Mouse (Mus musculus) stomach, embryonic 15.5 days (tissue): ENCODE data around the gene Itfg1. TPM values are rescaled to one million over a fixed set of nuclear protein-coding genes. Genes with fewer than 3 reads are reported as not detected.
A peak's percentile ranks its signal among the peaks of the same experiment; 100 is the strongest.

Source experiments
- ATAC-seq: fragments of 200-750 bp; cut with Nextera tagmentation; 2 replicates; pipeline ENCODE4 v1.8.0; 2017; ENCODE audit warnings: low read depth, moderate number of reproducible peaks, moderate TSS enrichment; ENCODE audit not compliant: insufficient read depth, low FRiP score
- H3K27ac ChIP-seq: fragments of 300-500 bp; sonication (generic); 2 replicates; pipeline ENCODE4 v1.5.1; 2015; ENCODE audit warnings: mild to moderate bottlenecking, inconsistent platforms
- H3K27me3 ChIP-seq: fragments of 300-500 bp; sonication (generic); replicated peaks from 2 replicates; pipeline ENCODE4 v1.6.1; 2015; ENCODE audit warnings: inconsistent platforms
- H3K36me3 ChIP-seq: fragments of 300-500 bp; sonication (generic); 2 replicates; pipeline ENCODE4 v1.6.1; 2015; ENCODE audit warnings: inconsistent platforms
- H3K4me1 ChIP-seq: fragments of 300-500 bp; sonication (generic); 2 replicates; pipeline ENCODE4 v1.6.1; 2015; ENCODE audit warnings: inconsistent platforms
- H3K4me2 ChIP-seq: fragments of 300-500 bp; sonication (generic); 2 replicates; pipeline ENCODE4 v1.6.1; 2015; ENCODE audit warnings: mild to moderate bottlenecking, inconsistent platforms
- H3K4me3 ChIP-seq: fragments of 300-500 bp; sonication (generic); replicated peaks from 2 replicates; pipeline ENCODE4 v1.5.1; 2015; ENCODE audit warnings: inconsistent platforms
- H3K9ac ChIP-seq: fragments of 300-500 bp; sonication (generic); 2 replicates; pipeline ENCODE4 v1.6.1; 2015; ENCODE audit warnings: inconsistent platforms
- H3K9me3 ChIP-seq: fragments of 300-500 bp; sonication (generic); 2 replicates; pipeline ENCODE4 v1.6.1; 2016; ENCODE audit warnings: inconsistent platforms
- WGBS: fragments of 180-500 bp; shearing (Covaris S2); methylation state at CpG from one replicate; pipeline ENCODE4 v1.1.7; 2015; 5-methylcytosine and 5-hydroxymethylcytosine counted together
- microRNA-seq: library from miRNA; unstranded; fragments of <30 nt; microRNA quantifications from one replicate; pipeline ENCODE4, GENCODE M21; 2016
- polyA plus RNA-seq: library from polyadenylated mRNA; unstranded; fragments of >200 nt; fragmentation: Nextera tagmentation; extraction: Ambion mirVana; gene quantifications from 2 replicates; pipeline ENCODE4 v1.2.1, GENCODE M21; 2015

Gene Itfg1
- polyA plus RNA-seq, 1 experiment from 2014 or later = 66.6 TPM

DNA sequence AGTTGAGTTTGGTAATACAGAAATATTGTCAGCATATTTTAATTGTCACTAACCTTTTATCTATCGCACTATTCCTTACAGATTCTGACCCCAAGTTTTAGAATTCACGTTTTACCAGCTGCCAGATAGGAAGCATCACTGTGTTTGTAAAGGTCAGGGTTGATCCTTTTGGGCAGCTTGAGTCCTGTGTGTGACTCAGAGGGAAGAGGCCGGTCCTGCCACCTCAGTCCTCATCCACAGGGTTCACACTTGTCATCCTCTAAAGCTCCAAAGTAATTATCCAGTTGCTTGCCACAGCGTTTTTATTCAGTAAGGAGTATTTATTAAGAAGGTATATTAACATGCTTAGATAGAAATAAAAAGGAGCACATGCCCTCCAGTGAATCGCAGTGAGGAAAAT, 123.5 kb downstream of the Itfg1 start:
- no peaks in the 10 kb centered on the region for H3K36me3 ChIP-seq
- H3K9me3 ChIP-seq = no peaks in the 10 kb centered on the region
- ATAC-seq = no peak
- H3K27ac ChIP-seq = no peak overlapping the region
- no peak overlapping the region for H3K4me3 ChIP-seq
- no peak overlapping the region for H3K4me2 ChIP-seq
- H3K9ac ChIP-seq = no peak overlapping the region
- H3K27me3 ChIP-seq = no peaks in the 10 kb centered on the region
- WGBS = 73% methylated on average over 5 of the region's 5 CpGs
- H3K4me1 ChIP-seq = no peaks in the 10 kb centered on the region

DNA sequence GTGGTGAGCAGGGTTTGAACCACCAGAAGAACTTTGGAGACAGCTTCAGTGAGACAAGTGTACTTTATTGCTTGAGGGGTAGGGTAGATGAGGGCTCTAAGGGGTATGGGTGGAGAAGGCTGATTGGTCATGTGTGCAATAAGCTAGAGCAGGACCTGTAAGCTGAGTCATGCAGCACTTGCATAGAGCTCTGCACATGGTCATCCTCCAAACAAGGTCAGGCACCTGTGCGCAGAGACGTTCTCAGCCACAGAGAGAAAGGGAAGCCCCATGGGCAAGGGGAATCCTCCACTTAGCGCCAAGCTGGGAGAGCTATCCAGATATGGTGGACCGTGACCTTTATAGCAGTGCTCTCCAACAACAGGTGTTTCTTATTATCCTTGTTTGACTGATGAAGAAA, 124.0 kb downstream of the Itfg1 start:
- ATAC-seq = no peak
- no peak overlapping the region for H3K4me2 ChIP-seq
- H3K4me1 ChIP-seq = no peaks in the 10 kb centered on the region
- no peaks in the 10 kb centered on the region for H3K27me3 ChIP-seq
- no peak overlapping the region for H3K9ac ChIP-seq
- H3K4me3 ChIP-seq = no peak overlapping the region
- 80% methylated on average over 4 of the region's 4 CpGs for WGBS
- H3K27ac ChIP-seq = no peak overlapping the region
- H3K9me3 ChIP-seq = no peaks in the 10 kb centered on the region
- no peaks in the 10 kb centered on the region for H3K36me3 ChIP-seq

GRCm38 (mm10) chr8:85706988-85707387, 133.7 kb downstream of the Itfg1 start:
- no peaks in the 10 kb centered on the region for H3K9me3 ChIP-seq
- H3K9ac ChIP-seq = no peak overlapping the region
- H3K4me3 ChIP-seq = no peak overlapping the region
- H3K4me2 ChIP-seq = no peak overlapping the region
- ATAC-seq = no peak
- no peaks in the 10 kb centered on the region for H3K4me1 ChIP-seq
- no peaks in the 10 kb centered on the region for H3K36me3 ChIP-seq
- H3K27me3 ChIP-seq = 0 out of 2 replicates have a peak, but pooled peaks cover 2% of the 10 kb centered on the region
- no peak overlapping the region for H3K27ac ChIP-seq
- 70% methylated on average over 2 of the region's 2 CpGs for WGBS

DNA sequence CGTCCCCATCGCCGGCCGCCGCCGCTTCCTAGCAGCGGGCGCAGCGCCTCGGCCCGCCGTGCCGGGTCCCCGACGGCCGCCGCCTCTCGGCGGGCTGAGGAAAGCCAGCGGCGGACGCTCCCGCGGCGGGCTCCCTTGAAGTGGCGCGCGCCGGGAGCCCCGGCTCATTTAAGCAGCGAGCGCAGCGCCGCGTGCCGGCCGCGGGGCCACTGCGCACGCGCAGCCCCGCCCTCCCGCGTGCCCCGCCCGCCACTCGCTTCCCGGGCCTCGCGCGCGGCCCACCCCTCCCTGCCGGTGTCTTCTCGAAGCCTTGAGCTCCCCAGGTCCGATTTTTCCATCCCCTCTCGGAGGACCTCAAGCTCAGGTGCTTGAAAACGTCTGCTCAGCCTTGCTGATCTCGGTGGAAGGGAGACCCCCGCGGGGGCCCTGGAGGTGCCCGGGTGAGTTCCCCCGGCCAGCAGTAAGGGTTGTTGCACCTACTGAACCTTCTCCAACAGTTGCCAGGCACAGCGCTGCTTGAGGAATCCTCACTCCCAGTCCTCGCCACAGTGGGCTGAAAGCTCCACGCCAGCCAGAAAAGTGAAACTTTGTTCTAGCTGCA, 139.9 kb downstream of the Itfg1 start, which contains the start of gene Neto2:
Gene Neto2, minus strand, starts transcription at position 174 of the 601 bp plus-strand sequence.
- H3K9ac ChIP-seq = peak within 1 kb of the TSS; percentile 65
- 7% methylated on average over 37 of the region's 65 CpGs for WGBS
- peak within 1 kb of the TSS; percentile 69 for H3K4me3 ChIP-seq
- 0 out of 2 replicates have a peak, but pooled peaks cover 3% of the 10 kb centered on the region for H3K27me3 ChIP-seq
- no peaks in the 10 kb centered on the region for H3K9me3 ChIP-seq
- H3K36me3 ChIP-seq = no peaks in the 10 kb centered on the region
- H3K4me2 ChIP-seq = peak within 1 kb of the TSS; percentile 99
- H3K27ac ChIP-seq = peak within 1 kb of the TSS; percentile 77
- peak; percentile 90 for ATAC-seq
- peaks cover 6% of the 10 kb centered on the region for H3K4me1 ChIP-seq

- WGBS = under 1% methylated on average over 83 of the region's 84 CpGs
- Histone ChIP-seq H3K9ac (peak overlapping the region; percentile 65), H3K4me1 (peaks cover 6% of the 10 kb centered on the region), H3K36me3 (no peaks in the 10 kb centered on the region), H3K9me3 (no peaks in the 10 kb centered on the region), H3K27me3 (0 out of 2 replicates have a peak, but pooled peaks cover 3% of the 10 kb centered on the region), H3K4me3 (peak overlapping the region; percentile 69), H3K27ac (peak overlapping the region; percentile 77), H3K4me2 (peak overlapping the region; percentile 99)
- peak; percentile 96 for ATAC-seq
These were observed 140.5 kb downstream of the Itfg1 start for GRCm38 (mm10) chr8:85700101-85700750.

DNA sequence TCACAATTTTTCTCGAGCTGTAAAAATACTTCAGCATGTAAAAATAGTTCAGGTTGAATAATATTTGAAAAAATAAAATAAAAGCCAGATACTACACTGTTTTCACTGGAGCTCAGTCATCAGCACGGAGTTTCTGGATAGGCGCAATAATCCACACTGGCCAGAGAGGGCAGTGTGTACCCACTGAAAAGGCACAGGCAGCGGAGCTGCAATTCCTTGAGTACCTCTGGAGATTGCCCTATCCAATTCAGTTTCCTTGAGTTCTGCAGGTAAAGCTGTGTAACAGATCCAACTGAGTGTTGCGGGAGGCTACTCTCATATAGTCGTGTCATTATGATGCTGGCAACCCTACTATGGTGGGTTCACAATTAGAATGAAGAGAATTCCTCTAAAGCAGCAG, 141.7 kb downstream of the Itfg1 start:
- no peaks in the 10 kb centered on the region for H3K9me3 ChIP-seq
- no peak overlapping the region for H3K9ac ChIP-seq
- no peak overlapping the region for H3K4me2 ChIP-seq
- H3K4me1 ChIP-seq = peaks cover 6% of the 10 kb centered on the region
- 1% methylated on average over 6 of the region's 6 CpGs for WGBS
- H3K36me3 ChIP-seq = no peaks in the 10 kb centered on the region
- H3K27me3 ChIP-seq = 0 out of 2 replicates have a peak, but pooled peaks cover 3% of the 10 kb centered on the region
- no peak overlapping the region for H3K27ac ChIP-seq
- H3K4me3 ChIP-seq = no peak overlapping the region
- no peak for ATAC-seq

Small RNA genes lying within 50 kb of the gene (microRNA-seq; reads per million reads assigned to microRNA genes)
- not detected for gene Mir8109

Other genes with a start within 250 kb of the Itfg1 start
- gene Neto2, start 140.0 kb downstream of the Itfg1 start, polyA plus RNA-seq = 6.0 and 6.7 TPM in 2 replicates
- gene Phkb, start within 50 bp of the Itfg1 start, polyA plus RNA-seq = 40.8 and 42.2 TPM in 2 replicates